Mouse (Mus musculus) heart, adult 8-10 months (tissue): ENCODE measurements around the gene Runx2. TPM values are rescaled to one million over a fixed set of nuclear protein-coding genes. Genes with fewer than 3 reads are reported as not detected.

ENCODE experiments used
- DNase-seq: peaks from one replicate; pipeline ENCODE4 v3.0.0; 2022; ENCODE audit warnings: low spot score
- total RNA-seq, 4 experiments: library from RNA; stranded (reverse); gene quantifications; 2 replicates each; pipeline ENCODE4 v1.2.4; 2022

The Runx2 gene
- total RNA-seq, 4 experiments from 2014 or later: 0.12 to 1.2 (median 0.51) TPM

DNA sequence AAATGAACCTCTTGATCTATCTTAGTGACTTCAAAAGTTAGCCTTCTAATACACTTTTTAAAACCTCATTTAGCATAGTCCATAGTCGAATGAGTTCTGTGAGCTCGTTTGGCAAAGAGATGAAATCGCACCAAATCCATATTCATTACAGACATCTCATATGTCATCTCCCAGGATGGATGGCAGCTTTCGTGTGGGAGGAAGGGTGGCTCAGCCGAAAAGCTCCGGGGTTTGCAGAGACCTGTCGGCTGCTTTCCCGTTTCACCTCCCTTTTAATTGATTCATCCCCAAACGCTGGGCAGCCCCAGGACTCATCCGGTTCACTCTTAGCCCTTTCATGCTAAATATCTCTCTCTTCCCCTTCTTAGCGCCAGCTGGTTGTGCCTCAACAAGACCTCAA, 275.7 kb downstream of the Runx2 start:
- no peak for DNase-seq

DNA sequence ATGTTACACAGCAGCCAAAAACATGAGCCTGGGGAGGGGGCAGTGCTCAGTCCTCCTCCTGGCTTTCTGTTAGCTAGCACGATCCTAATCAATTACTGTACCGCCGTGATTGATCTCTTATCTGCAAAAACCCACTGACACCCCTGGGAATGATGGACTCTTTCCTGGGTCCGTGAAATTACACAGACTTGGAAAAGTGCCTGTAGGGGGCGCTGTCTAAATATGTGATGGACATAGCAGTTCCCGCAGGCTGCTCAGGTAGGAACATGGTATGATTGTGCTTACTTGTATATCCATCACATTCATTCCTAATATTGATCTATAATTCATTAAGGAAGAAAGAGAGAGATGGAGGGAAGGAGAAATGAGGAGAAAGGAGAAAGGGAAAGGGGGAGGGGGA, 284.6 kb downstream of the Runx2 start:
- DNase-seq: no peak

DNA sequence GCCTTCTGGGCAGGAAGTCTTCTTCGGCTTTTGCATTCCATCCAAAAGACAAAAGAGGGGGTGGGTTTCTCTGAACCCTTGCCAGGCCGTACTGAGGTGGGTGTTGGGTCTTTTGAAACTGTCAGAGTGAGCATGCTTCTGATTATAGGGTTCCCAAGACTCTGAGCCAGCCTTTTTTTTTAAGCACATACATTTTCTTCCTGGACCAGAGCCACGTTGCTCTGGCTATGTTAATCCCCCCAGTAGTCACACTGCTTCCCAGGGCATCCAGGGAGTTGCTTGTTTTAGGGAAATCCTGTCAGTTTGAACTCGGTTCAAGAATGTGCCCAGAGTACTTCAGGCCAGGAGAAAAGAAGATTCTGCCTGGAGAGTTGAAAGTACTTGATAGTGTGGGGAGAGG, 286.0 kb downstream of the Runx2 start:
- no peak for DNase-seq

- no peak for DNase-seq
Measured at GRCm38 (mm10) chr17:44524146-44524545, 290.5 kb downstream of the Runx2 start.

GRCm38 (mm10) chr17:44522906-44523305, 291.7 kb downstream of the Runx2 start:
- no peak for DNase-seq

DNA sequence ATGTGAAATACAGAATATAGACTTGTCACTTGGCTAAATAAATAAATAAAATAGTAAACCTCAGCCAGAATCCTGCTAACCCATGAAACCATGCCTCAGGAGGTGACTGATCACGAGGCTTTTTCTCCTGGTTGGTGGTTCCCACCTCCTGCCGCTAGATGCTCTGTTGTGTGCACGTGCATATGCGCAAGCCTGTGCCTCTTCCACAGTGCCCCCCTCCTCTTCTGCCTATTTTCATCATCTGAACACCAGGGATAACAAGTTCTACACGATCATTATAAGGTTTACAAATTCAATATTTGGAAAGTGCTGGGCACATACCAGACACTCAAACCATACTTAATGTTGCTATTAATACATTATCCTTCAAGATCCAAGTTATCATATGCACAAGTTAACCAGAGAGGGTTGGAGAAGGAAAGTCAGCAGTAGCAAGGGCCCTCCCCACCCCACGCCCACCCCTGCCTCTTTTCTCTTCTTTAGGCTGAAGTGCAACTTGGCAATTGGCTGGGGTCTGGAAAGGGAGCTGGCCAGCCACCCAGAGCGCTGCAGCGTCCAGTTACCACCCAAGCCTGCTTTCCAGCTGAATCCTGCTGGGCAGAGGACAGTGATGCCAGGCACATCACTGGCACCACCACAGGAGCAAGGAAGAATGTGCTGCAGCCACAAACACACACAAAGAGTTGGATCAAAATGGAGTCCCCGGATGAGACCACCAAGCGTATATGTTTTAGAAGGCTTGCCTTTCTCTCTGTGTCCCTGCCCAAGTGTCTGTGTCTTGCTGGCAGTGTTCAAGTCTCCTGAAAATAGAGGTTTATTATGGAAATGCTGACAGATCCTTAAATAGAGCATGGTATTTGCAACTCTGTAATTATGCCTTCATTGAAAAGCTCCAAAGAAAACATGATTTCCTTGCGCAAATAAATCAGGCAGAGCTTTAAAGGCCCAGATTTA, 294.2 kb downstream of the Runx2 start:
- no peak for DNase-seq

GRCm38 (mm10) chr17:44519356-44519755, 295.2 kb downstream of the Runx2 start:
- DNase-seq: no peak

DNA sequence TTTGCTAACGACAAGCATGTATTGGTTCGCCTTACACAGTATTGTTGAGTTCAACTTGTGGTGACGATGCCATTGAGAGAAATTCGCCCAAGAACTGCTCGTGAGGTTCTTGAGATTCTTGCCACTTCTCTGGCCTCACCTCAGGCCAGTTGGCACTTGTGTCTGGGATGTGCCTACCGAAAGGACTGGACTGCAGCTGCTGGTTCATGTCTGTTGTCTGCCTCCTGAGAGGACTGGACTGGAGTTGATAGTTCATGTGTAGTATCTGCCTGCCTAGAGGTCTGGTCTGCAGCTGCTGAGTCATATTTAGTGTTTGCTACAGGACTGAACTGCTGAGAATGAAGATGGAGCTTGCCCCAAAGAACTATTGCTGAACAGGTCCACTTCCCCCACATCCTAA, 296.4 kb downstream of the Runx2 start:
- DNase-seq: no peak

- no peak for DNase-seq
Measured at GRCm38 (mm10) chr17:44508198-44508715, 306.3 kb downstream of the Runx2 start.

DNA sequence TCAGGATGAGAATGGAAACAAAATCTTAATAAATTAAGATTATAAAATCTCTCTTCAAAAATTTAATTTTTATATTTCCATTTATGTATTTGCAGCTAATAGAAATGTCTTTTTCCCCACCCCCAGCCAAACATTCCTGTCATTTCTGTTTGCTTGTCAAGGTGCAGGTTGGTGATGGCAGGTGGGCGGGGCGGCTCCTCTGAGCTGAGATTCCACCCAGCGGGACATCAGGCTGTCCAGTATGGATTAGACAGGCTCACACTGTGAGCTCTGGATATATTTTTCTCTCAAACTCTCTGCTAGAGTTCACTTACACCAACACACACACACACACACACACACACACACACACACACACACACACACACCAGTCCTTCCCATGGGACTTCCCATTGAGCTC, 306.9 kb downstream of the Runx2 start:
- no peak for DNase-seq

- no peak for DNase-seq
Measured at GRCm38 (mm10) chr17:44506524-44506923, 308.1 kb downstream of the Runx2 start.

DNA sequence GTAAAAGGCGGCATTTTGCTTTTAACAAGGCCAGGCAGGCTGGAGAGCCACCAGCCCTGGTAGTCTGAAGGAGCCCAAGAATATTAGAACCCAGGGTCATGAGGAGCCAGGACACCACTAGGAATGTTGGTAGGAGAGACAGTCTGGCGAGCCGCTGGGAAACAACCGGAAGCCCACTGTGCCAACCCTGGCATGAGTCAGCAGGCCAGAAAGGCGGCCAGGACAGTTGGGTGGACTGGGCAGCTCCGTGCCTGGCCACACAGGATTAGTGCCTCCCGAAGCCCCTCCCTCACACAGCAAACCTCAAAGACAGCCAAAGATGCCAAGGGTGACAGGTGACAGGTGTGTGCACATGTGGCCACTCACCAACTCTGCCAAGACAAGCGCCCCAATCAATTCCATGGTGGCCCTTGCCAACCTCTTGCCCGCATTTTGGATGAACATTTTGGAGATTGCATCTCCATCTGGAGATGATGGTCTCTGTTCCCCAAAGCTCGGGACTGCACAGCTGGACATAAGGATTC, 309.7 kb downstream of the Runx2 start:
- DNase-seq: no peak

DNA sequence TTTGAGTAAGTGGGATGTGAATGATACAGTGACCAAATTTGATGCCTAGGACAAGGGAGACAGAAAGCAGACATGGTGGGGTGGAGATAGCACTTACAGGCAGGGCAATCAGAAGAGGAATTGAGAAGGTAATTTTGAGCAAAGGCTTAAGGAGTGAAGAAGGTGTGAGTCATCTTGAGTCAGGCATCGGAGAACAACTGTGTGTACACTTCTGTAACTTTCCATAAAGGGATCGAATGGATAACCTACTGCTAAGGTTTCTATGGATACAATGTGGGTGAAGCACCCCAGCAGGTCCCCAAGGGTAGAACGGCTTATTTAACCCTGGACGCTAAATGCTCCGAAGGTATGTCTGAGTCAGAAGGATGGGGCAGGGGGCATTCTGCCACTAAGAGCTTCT, 312.4 kb downstream of the Runx2 start:
- no peak for DNase-seq

DNA sequence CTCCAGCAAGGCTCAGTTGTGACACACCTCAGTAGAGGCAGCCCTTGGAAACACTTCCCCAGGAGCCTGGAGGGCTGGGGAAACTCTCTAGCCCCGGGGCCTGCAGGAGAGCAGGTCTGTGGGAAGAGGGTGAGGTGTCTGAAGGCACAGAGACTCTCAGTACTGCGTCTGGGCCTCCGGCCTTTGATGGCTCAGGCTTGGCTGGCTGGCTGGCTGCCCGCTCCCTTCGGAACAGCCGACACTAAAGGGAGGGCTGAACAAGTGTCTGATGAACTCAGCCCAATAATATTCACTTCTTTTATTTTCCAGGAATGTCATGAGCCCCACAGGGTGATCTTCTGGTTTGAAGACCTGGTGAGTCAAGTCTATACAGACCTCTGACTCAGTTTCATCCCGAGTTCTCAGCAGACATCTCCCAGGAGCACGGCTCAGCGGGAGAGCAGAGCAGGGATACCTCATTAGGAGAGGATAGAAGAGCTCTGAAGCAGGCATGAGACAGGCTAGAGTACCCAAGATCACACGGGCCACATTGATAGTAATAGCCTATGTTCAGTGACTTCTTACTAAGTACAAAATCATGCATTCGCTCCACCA, 314.2 kb downstream of the Runx2 start:
- DNase-seq: peak; percentile 9

DNA sequence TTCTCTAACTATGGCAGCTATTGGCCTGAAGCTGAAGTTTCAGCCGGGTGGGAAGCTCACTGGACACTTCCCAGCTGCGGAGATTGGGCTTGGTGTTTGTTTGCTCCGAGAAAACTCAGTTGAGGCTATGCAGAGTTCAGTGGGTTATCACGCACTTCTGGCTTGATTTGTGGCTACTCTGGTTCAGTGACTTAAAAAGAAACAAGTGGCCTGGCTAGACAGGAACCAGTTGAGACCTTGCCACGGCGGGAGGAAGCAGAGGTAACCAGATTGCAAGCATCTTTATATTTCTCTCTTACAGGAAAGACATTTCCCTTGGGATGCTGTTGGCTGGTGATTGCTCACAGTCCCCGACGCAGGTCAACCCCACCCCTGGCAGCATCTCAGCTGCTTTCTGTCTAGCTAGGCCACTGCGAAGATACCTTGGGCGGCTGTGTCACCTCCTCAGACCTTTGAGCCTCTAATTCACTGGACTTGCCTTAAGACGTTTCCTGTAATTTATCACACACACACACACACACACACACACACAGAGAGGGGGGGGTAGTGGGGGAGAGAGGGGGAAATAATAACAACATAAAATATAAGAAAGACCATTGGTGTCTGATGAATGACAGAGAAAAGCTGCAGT, 324.3 kb downstream of the Runx2 start:
- no peak for DNase-seq

- no peak for DNase-seq
Measured at GRCm38 (mm10) chr17:44489346-44489745, 325.3 kb downstream of the Runx2 start.

DNA sequence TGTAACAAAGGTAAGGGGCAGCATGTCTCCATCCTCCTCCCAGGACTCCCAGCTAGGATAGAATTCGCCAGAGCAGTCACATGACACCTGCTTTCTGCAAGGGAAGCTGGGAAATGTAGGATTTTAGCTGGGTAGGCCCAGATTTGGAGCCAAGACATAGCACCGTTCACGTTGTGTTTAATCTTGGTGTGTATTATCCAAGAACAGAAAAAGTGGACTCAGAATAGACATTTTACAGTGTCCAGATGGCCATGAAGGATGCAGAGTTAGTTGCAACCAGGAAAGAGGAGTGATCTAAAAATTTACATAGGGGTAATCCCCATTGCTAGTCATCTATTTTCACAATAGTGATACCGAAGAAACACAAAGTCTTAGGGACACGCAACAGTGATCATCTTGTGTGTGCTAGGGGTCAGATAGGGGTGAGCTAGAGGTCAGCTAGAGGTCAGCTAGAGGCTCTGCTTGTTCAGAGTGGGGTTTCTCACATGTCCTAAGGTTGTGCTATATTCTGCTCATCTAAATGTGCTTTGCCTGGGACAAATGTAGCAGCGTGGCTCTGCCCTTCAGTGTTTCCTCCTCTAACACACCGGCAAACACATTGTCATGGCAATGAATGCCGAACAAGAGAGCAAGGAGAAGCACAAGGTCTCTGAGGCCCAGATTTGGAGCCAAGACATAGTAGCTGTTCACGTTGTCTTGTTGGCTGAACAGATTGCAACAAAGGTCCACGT, 326.9 kb downstream of the Runx2 start:
- no peak for DNase-seq

DNA sequence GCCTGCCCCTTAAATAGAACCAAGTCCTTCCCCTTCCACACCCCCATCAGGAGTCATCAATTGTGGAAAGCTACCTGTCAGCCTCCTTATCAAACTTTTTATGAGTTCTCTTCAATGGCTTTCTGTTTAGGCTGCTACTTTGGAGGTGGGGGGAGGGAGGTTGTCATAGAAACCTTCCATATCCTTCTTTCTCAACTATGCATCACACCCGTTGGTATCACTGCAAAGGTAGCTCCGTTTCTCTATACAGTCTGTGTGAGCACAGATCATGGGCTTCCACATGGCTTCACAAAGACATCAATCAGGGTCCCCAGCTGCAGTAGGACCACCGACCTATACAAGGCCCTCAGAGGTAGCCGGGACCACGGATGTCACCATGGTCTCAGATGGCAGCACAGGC, 329.3 kb downstream of the Runx2 start:
- no peak for DNase-seq

- DNase-seq: no peak
Measured at GRCm38 (mm10) chr17:44479918-44480317, 334.7 kb downstream of the Runx2 start.

DNA sequence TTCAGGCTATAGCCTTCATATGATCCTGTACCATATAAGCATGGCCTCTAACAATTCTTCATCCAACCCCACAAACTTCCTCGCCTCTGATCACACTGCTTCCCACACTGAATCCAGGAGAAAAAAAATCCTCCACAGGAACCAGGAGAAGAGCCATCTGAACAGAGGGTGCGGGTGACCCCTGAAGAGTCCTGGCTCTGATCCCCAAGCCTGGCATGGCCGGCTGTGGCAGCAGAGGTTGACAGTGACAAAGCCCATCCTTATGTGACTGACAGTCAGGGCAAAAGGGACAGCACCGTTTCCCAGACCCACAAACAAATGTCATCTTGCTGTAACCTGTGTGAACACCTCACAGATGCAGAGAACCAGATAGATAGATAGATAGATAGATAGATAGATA, 335.1 kb downstream of the Runx2 start:
- DNase-seq: no peak

GRCm38 (mm10) chr17:44475910-44476309, 338.7 kb downstream of the Runx2 start:
- no peak for DNase-seq

GRCm38 (mm10) chr17:44474280-44474679, 340.3 kb downstream of the Runx2 start:
- no peak for DNase-seq
